Mouse (Mus musculus): Measurements from ENCODE around the gene Wfdc8.

Gene Wfdc8

DNA sequence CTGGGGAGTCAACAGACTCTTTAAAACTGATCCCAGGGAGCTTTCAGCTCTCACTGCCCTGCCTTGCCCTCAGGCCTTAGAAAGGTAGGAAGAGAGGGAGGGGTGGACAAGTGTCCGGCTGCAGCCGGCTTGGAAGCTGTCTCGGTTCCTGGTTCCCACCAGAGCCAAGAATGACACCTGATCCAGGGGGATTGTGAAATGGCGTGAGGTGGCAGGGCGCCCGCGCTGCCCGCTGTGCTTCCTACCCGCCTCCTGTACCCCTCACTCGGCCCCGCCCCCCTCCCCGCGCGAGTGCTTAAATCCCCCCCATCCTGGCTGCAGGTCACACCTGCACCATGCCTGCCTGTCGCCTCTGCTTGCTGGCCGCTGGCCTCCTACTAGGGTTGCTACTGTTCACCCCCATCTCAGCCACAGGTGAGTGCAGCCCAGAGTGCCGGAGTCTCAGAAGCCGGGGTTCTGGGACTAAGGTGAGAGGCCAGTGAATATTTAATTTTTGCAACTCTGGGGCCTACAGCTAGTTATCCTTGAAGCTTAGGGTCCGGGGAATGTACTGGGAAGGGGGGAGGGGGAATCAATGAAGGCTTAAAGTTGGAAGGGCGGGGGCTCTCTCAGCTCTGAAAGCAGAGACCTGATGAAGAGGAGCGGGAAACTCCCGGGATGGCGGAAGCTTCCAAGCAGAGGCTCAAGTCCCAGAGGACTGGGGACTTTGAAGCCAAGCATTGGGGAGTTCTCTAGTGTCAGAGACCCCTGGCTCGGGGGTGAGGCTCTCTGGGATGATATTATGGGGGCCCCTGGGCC, 50.8 kb downstream of the Wfdc8 start, which contains the start of gene Wfdc2:
Gene Wfdc2, plus strand, starts transcription at position 23 of the 798 bp plus-strand sequence.
- no peak for DNase-seq (ENCODE audit: low spot score in 2 of 2)

DNA sequence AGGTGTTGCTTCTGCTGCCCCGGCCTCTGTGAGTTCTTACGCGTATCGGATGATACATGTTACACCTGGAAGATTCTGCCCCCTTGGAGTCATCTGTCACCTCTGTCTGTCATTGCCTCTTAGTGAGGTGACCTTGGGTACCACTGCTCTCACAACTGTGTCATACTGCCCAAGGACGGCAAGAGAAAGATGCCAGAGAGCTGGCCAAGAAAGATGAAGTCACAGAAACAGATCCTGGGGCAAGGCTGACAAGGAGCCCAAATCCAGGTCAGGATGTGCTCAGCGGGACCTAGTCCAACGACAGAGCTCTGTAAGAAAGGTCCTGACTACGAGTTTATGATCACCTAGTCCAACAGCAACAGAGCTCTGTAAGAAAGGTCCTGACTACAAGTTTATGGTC, 53.3 kb downstream of the Wfdc8 start:
- DNase-seq (ENCODE audit: low spot score in 2 of 2): no peak

DNA sequence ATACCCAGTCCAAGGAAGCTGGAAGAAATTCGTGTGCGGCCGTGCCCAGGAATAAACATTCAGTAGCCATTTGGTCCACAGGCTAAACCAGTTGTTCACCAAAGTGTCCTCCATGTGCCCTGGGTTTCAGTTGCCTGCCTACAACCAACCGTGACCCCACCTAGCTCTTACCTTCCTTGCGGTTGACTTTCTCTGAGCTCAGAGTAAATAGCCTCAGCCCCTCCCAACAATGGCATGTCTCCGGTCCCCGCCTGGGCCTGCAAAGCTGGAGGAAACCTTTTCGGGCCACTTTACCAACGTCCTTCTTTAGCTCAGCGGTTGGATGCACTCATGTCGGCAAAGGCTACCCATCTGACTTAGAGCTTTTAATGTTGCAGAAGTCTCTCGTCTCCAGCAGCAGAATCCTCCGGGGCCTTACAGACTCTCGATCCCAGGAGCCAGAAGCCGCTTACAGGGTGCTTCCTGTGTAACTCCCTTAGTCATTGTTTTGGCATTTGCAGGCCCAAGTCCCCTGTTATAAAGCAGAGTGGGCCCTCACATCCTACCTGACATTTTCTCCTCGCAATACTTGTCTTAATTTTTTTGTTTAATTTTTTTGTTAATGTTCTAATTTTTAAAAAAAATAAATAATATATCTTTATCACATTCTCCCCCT, 54.3 kb downstream of the Wfdc8 start:
- DNase-seq (ENCODE audit: low spot score in 2 of 2): no peak

DNA sequence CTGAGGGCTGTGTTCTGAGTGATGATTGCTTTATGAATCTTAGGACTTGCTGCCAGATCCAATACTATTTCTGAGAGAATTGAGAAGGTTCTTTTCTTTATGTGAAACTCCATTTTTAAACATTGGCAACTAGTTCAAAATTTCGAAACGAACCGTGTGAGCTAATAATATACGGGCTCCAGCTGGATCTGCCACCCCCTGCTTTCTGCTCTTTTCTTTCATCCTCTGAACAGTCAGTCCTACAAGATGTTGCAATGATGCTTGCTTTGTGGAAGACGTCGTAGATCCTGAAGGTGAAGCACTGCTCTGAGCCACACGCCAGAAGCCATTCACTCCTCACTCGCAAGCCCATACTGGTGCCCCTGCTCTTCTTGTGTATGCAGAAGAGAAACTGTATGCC, 55.0 kb downstream of the Wfdc8 start:
- DNase-seq (ENCODE audit: low spot score in 2 of 2): no peak

DNA sequence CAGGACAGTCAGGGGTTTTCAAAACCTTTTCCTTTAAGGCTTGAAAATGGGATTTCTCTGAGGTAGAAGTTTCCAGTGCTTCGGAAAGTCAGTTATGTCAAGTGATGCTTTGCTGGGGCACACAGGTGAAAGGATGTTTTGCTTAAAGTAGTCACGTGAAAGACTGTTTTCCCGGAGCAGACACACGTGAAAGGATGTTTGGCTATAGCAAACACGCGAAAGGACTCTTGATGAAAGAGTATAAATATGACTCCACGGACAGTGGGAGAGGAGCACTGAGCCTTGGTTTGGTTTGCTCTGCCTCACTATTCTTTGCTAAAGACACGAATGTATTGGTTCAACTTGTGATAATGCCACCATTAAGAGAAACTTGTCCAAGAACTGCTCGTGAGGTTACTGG, 61.9 kb downstream of the Wfdc8 start:
- DNase-seq (ENCODE audit: low spot score in 2 of 2): no peak

GRCm38 (mm10) chr2:164550895-164551269, 62.5 kb downstream of the Wfdc8 start:
- DNase-seq (ENCODE audit: low spot score in 2 of 2): no peak

- no peak for DNase-seq (ENCODE audit: low spot score in 2 of 2)
Observed at GRCm38 (mm10) chr2:164549963-164550894, 63.2 kb downstream of the Wfdc8 start.

DNA sequence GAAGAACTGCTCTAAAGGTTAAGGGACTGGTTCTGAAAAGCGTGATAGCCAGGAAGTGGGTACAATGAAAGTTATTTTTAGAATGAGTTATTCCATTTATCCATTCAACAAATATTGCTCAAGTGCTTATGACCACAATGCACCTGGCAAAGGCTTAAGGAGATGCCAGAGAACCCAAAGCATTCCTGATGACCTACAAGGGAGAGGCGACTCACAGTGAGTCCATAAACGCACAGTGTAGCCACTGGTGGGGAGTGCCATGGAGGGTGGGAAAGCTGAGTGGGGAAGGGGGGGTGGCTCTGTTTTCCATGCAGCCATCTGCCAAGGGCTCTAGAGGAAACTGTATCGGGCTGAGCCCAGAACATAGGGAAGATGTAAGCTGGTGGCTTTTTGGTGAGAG, 64.1 kb downstream of the Wfdc8 start:
- DNase-seq (ENCODE audit: low spot score in 2 of 2): no peak
